Mouse (Mus musculus) heart, postnatal 0 days (tissue): ENCODE results near the gene Rasal2.

Source experiments
- CTCF ChIP-seq: IDR thresholded peaks from 2 replicates; pipeline ENCODE4 v1.5.1; 2016; ENCODE audit warnings: antibody characterized with exemption, control low read depth, low read depth
- EP300 ChIP-seq: IDR thresholded peaks from 2 replicates; pipeline ENCODE4 v1.6.1; 2016; ENCODE audit warnings: antibody characterized with exemption, low read depth

DNA sequence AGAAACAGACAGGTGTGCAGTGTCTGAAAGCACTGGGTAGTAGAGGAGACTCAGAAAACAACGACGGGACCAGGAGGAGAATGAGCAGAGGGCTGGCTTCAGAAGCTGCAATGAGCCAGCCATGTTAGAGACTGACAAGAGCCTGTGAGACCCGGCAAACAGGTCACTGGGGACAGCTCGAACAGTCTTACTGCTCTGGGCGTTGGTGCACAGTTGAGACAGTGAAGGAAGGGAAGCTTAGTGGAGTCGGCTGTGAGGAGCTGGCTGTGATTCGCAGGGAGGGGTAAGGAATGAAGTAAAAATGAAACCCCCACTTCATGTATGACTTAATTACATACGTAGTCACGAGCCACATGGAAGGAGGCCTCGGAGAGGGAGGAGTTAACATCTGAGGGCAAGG, 37.1 kb upstream of the Rasal2 start:
- TF ChIP-seq CTCF: no peak
- TF ChIP-seq EP300: no peak
